ENCODE assay signal across 14 mouse cellular contexts in the genomic region with DNA sequence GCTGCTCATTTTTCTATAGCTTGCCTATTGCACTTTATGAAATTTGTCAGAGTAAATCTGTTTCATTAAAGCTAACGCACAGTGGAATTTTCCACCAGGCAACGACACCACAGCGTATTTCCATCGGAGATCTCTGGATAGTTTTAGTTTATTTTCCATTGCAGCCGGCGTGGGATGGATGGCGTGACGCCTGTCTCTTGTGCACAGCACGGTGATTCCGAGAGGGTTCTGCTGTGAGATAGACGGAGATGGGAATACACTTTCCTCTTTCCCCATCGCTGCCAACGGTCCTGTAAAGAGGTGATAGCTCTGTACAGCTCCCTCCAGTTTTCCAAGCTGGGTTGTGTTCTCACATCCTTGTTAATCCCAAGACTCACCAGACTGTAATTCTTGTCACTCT.
"Had no signal": no experiment of that assay in that cellular context is flagged by ENCODE, and none has a peak within 500 bp of the region (broad histone marks: within the 10 kb centered on the region; RNA-seq: fewer than 3 reads in every experiment).

No protein-coding gene starts in this region.

- H3K4me2 ChIP-seq: limb, embryonic 12.5 days; liver, embryonic 13.5 days; lung, embryonic 15.5 days; midbrain, embryonic 12.5 days; neural tube, embryonic 13.5 days had no signal

- ATAC-seq: liver, postnatal 0 days; midbrain, embryonic 16.5 days had no signal

- H3K9ac ChIP-seq: limb, embryonic 12.5 days; liver, embryonic 13.5 days; liver, postnatal 0 days; lung, embryonic 15.5 days; midbrain, embryonic 12.5 days; neural tube, embryonic 13.5 days had no signal

- H3K4me3 ChIP-seq: limb, embryonic 12.5 days; liver, embryonic 13.5 days; lung, embryonic 15.5 days; midbrain, embryonic 12.5 days; neural tube, embryonic 13.5 days had no signal

- DNase-seq: kidney, adult 18-20 months; kidney, postnatal 10 days; kidney, postnatal 4 days; liver, embryonic 13.5 days; liver, postnatal 0 days; lung, postnatal 14 days; retina, postnatal 1 day; spleen, adult 18-20 months; thymus, adult 18-20 months had no signal

- H3K27me3 ChIP-seq: limb, embryonic 12.5 days; liver, embryonic 13.5 days; lung, embryonic 15.5 days; midbrain, embryonic 12.5 days; neural tube, embryonic 13.5 days had no signal

- H3K27ac ChIP-seq: limb, embryonic 12.5 days; liver, embryonic 13.5 days; lung, embryonic 15.5 days; midbrain, embryonic 12.5 days; neural tube, embryonic 13.5 days had no signal

- H3K9me3 ChIP-seq: limb, embryonic 12.5 days; liver, embryonic 13.5 days; lung, embryonic 15.5 days; neural tube, embryonic 13.5 days had no signal

- H3K36me3 ChIP-seq: lung, embryonic 15.5 days; midbrain, embryonic 12.5 days; neural tube, embryonic 13.5 days had no signal
